Mouse (Mus musculus) intestine, embryonic 14.5 days (tissue): ENCODE data around the gene Siva1. TPM values are rescaled to one million over a fixed set of nuclear protein-coding genes. Genes with fewer than 3 reads are reported as not detected.

Experiments used
- ATAC-seq: fragments of 200-750 bp; cut with Nextera tagmentation; replicated peaks from 2 replicates; pipeline ENCODE4 v1.8.0; 2017; ENCODE audit warnings: low read depth, moderate number of reproducible peaks, moderate TSS enrichment, moderate library complexity; ENCODE audit not compliant: low FRiP score, low TSS enrichment
- DNase-seq: peaks from one replicate; pipeline ENCODE4 v3.0.0-alpha.2; 2018; ENCODE audit warnings: low spot score
- H3K27ac ChIP-seq: fragments of 300-500 bp; sonication (generic); 2 replicates; pipeline ENCODE4 v1.5.1; 2014; ENCODE audit warnings: low read depth, mild to moderate bottlenecking, control low read depth
- H3K27me3 ChIP-seq: fragments of 300-500 bp; sonication (generic); replicated peaks from 2 replicates; pipeline ENCODE4 v1.6.1; 2014; ENCODE audit warnings: low read length, control low read depth; ENCODE audit not compliant: control insufficient read depth, insufficient read depth
- H3K36me3 ChIP-seq: fragments of 300-500 bp; sonication (generic); 2 replicates; pipeline ENCODE4 v1.6.1; 2014; ENCODE audit warnings: low read length, control low read depth; ENCODE audit not compliant: control insufficient read depth, insufficient read depth
- H3K4me1 ChIP-seq: fragments of 300-500 bp; sonication (generic); replicated peaks from 2 replicates; pipeline ENCODE4 v1.6.1; 2014; ENCODE audit warnings: low read length, control low read depth, mixed read lengths; ENCODE audit not compliant: control insufficient read depth, insufficient read depth
- H3K4me2 ChIP-seq: fragments of 300-500 bp; sonication (generic); 2 replicates; pipeline ENCODE4 v1.6.1; 2014; ENCODE audit warnings: low read length
- H3K4me3 ChIP-seq: fragments of 300-500 bp; sonication (generic); 2 replicates; pipeline ENCODE4 v1.5.1; 2014; ENCODE audit warnings: low read depth, low read length, control low read depth, mixed read lengths
- H3K9ac ChIP-seq: fragments of 300-500 bp; sonication (generic); 2 replicates; pipeline ENCODE4 v1.6.1; 2014; ENCODE audit warnings: mild to moderate bottlenecking, low read length
- H3K9me3 ChIP-seq: fragments of 300-500 bp; sonication (generic); 2 replicates; pipeline ENCODE4 v1.6.1; 2016; ENCODE audit warnings: low read length, control low read depth; ENCODE audit not compliant: control insufficient read depth
- WGBS: fragments of 180-500 bp; shearing (Covaris S2); extraction: QIAGEN DNeasy Blood & Tissue Kit; methylation state at CpG from one replicate; pipeline ENCODE4 v1.1.7; 2014; 5-methylcytosine and 5-hydroxymethylcytosine counted together
- polyA plus RNA-seq: library from polyadenylated mRNA; unstranded; fragments of >200 nt; fragmentation: Nextera tagmentation; extraction: Ambion mirVana; gene quantifications from 2 replicates; pipeline ENCODE4 v1.2.1, GENCODE M21; 2014

Siva1 gene
- polyA plus RNA-seq, 1 experiment from 2014 or later = 324 TPM

DNA sequence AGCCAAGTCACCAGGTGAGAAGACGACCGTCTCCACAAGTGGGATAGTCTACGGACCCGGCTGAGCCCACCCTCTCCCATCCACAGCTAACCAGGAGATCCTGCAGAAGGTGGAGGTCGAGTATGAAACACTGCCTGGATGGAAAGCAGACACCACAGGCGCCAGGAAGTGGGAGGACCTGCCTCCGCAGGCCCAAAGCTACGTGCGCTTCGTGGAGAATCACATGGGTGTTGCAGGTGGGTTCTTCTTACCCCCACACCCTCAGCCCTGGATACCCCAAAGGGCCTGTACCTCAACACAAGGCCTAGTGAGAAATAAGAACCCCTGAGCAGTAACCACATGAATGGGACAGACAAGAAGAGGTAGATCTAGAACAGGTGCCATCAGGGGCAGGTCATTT is 5.0 kb upstream of the Siva1 start:
- no peak for DNase-seq
- no peak for ATAC-seq
- H3K4me2 ChIP-seq = no peak overlapping the region

DNA sequence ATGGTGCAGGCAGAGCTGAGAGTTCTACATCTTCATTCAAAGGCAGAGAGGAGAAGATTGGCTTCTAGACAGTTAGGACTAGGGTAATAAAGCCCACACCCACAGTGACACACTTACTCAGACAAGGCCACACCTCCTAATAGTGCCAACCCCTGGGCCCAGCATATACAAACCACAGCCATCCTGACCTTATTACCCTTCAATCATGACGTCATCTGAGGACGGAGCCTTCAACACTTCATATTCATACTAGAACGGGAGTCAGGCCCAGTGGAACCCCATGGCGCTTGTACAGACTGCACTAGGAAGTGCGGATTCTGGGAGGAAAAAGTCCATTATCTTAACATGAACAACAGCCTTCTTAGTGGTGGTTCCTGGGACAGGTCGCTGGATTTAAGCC is 1.4 kb upstream of the Siva1 start:
- Histone ChIP-seq H3K4me1 (peaks cover 16% of the 10 kb centered on the region), H3K9ac (no peak overlapping the region), H3K4me3 (no peak overlapping the region), H3K4me2 (no peak overlapping the region), H3K36me3 (peaks cover 4% of the 10 kb centered on the region), H3K27ac (no peak overlapping the region), H3K27me3 (no peaks in the 10 kb centered on the region), H3K9me3 (no peaks in the 10 kb centered on the region)
- no peak for ATAC-seq
- 88% methylated on average over 6 of the region's 6 CpGs for WGBS
- DNase-seq = no peak

More for the DNA sequence above, 5.0 kb upstream of the Siva1 start:
- H3K4me1 ChIP-seq = no peaks in the 10 kb centered on the region
- H3K9me3 ChIP-seq = no peaks in the 10 kb centered on the region
- 66% methylated on average over 10 of the region's 10 CpGs for whole genome bisulfite sequencing
- H3K4me3 ChIP-seq = no peak overlapping the region
- H3K27me3 ChIP-seq = no peaks in the 10 kb centered on the region
- H3K9ac ChIP-seq = no peak overlapping the region
- no peaks in the 10 kb centered on the region for H3K36me3 ChIP-seq
- no peak overlapping the region for H3K27ac ChIP-seq

DNA sequence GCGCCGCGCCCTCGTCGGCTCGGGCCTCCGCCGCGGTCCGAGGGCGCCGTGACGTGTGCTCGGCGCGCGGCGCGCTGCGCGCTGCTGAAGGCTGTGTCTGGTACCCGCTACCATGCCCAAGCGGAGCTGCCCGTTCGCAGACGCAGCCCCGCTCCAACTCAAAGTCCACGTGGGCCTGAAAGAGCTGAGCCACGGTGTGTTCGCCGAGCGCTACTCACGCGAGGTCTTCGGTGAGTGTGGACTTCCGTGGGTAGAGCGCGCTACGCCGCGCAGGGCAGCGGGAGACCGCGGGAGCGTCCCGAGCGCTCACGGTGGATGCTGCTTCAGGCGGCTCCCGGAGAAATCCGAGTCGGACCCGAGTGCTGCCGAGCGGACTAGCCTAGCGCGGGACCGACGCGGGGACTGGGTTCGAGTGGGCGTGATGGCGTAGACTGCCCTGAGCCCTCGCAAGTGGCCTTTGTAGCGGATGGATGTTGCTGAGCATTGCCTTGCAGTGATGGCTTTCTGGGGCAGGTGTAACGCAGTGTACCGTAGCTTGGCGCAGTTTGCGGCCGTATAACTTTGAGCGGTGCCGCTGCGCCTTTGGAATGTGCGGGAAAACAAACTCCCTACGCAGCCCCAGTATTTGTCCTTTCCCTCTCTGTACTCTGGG is 502 bp downstream of the Siva1 start:
- no peak; the same call in 1 of the 2 replicates for ATAC-seq
- H3K9me3 ChIP-seq = no peaks in the 10 kb centered on the region
- peak; percentile 77 for DNase-seq
- H3K4me3 ChIP-seq = peak overlapping the region; percentile 93
- H3K4me2 ChIP-seq = peak overlapping the region; percentile 88
- peak overlapping the region; percentile 87 for H3K27ac ChIP-seq
- peaks cover 23% of the 10 kb centered on the region for H3K36me3 ChIP-seq
- no peaks in the 10 kb centered on the region for H3K27me3 ChIP-seq
- peaks cover 16% of the 10 kb centered on the region for H3K4me1 ChIP-seq
- peak overlapping the region; percentile 81 for H3K9ac ChIP-seq
- under 1% methylated on average over 75 of the region's 75 CpGs for WGBS

DNA sequence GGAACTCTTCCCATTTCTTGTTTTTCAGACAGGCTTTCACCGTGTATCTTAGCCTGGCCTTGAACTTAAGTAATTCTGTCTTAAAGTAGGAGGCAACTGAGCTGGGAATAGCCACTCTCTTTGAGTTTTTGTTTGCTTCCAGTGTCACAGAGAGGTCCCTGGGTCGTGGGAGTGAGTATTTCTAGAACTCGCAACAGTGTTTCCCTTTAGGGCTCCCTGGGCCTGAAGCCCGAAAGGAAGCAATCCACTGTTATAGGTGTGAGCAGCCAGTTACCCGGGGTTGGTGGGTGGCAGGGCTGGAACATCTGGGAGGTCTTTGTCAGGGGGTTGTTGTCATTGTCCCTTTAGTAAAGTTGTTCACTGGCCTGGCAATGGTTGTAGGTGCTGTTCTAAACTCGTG is 1.7 kb downstream of the Siva1 start:
- ATAC-seq (no peak), DNase-seq (no peak)

DNA sequence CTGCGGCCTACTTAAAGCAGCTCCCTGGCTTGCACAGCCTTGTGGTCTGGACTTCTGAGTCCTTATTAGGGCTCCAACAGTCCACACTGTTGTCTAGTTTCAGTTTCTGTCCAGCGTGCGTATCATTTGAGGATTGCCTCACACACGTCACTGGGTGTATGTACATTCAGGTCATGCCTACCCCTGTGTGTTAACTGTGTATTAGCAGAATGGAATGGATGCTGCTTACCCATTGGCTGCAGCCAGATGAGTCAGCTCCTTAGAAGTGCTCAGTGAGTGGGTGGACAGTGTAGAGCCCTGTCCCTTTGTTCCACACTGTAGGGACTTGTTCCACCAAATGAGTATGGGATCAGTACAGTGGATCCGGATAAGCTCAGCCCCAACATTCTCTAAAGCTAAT is 3.6 kb downstream of the Siva1 start:
- no peaks in the 10 kb centered on the region for H3K9me3 ChIP-seq
- H3K27me3 ChIP-seq = no peaks in the 10 kb centered on the region
- no peak for DNase-seq
- H3K27ac ChIP-seq = no peak overlapping the region
- H3K4me3 ChIP-seq = no peak overlapping the region
- peaks cover 41% of the 10 kb centered on the region for H3K36me3 ChIP-seq
- WGBS = 94% methylated on average over 5 of the region's 5 CpGs
- no peak overlapping the region for H3K9ac ChIP-seq
- H3K4me2 ChIP-seq = no peak overlapping the region
- ATAC-seq = no peak
- H3K4me1 ChIP-seq = peaks cover 16% of the 10 kb centered on the region

More for the DNA sequence above, 1.7 kb downstream of the Siva1 start:
- Histone ChIP-seq H3K4me2 (peak overlapping the region; percentile 88), H3K9me3 (no peaks in the 10 kb centered on the region), H3K9ac (peak overlapping the region; percentile 81), H3K4me1 (peaks cover 16% of the 10 kb centered on the region), H3K27ac (no peak overlapping the region; the same call in 1 of the 2 replicates), H3K4me3 (peak overlapping the region; percentile 93), H3K27me3 (no peaks in the 10 kb centered on the region), H3K36me3 (peaks cover 28% of the 10 kb centered on the region)
- 46% methylated on average over 6 of the region's 6 CpGs for WGBS

DNA sequence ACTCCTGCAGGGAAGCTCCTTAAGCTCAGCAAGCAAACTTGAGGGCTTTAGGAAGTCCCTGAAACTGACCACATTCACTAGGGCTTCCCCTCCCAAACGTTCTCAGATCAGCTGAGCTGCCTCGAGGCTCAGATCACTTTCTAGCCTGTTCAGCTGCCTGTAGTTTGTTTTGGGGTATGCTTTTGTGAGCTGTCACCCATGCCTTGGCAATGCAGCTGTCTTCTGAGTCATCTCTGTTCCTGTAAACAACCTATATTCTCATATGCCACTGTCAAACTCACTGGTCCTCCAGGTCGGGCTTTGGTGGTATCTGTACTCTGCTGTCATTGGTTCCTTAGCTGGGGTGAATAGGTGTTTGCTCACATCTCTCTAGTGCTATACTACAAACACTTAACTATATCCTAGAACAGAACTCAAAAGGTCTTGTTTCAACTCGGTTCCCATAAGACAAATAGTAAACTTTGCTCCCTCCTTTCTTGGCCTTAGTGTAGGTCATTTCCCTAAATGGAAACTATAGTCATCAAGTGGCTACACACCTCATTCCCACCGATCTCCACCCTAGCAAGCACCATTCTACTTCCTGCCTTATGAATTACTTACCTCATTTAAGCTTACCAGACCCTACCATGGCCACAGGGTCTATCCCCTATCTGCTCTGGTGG is 7.4 kb downstream of the Siva1 start:
- no peak overlapping the region for H3K4me3 ChIP-seq
- no peak overlapping the region for H3K4me2 ChIP-seq
- DNase-seq (no peak), ATAC-seq (no peak)
- 75% methylated on average over 5 of the region's 5 CpGs for WGBS
- no peaks in the 10 kb centered on the region for H3K27me3 ChIP-seq
- H3K4me1 ChIP-seq = 0 out of 2 replicates have a peak, but pooled peaks cover 8% of the 10 kb centered on the region
- H3K36me3 ChIP-seq = peaks cover 76% of the 10 kb centered on the region
- no peak overlapping the region for H3K27ac ChIP-seq
- H3K9me3 ChIP-seq = no peaks in the 10 kb centered on the region
- H3K9ac ChIP-seq = no peak overlapping the region

DNA sequence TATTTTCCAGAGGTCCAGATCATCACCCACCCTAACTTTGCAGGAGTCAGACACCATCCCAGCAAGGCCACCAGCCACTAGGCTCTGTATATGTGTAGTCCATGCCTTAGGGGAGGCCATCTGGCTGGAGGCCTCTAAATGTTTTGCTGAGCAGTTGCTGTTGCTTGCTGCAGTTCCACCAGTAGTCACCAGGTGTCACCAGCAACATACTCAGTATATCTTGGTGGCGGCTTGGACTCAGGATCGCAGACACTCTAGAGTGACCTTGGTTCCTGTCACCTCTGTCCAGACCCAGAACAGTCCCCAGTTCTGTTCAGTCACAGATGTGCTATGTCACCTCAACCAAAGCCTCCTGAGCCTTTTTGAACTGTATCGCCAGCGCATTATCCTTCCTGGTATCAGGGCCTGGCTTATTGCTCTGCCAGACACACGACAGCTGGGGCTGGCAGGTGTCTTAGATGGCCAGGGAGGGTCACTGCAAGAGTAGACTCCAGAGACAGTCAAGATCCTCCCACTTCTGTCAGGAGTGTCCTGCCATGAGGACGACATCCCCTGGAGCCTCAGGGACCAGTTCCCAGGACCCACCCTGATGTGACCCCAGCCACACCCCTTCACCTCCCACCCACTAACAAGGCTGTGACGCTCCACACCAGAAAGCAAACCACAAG is 8.8 kb downstream of the Siva1 start:
- ATAC-seq = peak; percentile 57
- Histone ChIP-seq H3K4me2 (no peak overlapping the region), H3K9me3 (no peaks in the 10 kb centered on the region), H3K9ac (no peak overlapping the region), H3K36me3 (peaks cover 83% of the 10 kb centered on the region), H3K27me3 (no peaks in the 10 kb centered on the region), H3K4me3 (no peak overlapping the region), H3K4me1 (0 out of 2 replicates have a peak, but pooled peaks cover 8% of the 10 kb centered on the region), H3K27ac (no peak overlapping the region)
- DNase-seq = peak; percentile 93
- 36% methylated on average over 7 of the region's 7 CpGs for WGBS

DNA sequence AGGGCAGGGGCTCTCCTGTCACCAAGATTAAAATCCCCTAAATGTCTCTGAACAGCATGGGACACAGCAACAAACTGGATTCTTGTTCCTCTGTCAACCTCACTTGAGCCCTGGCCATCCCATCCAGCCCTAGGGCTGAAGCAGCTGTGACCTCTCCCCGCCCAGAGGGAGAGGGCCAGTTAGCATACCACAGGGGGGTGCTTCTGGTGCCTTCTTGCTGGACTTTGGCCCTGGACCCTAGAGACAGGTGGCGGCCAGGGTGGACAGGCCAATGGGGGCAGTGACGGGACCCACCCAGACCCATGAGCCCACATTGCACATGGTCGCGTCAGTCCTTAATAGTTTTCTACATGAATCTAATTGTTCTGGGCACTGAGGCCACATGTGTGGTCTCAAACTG is 9.6 kb downstream of the Siva1 start:
- no peak overlapping the region for H3K9ac ChIP-seq
- peaks cover 83% of the 10 kb centered on the region for H3K36me3 ChIP-seq
- no peaks in the 10 kb centered on the region for H3K9me3 ChIP-seq
- DNase-seq = no peak
- ATAC-seq = no peak
- H3K4me1 ChIP-seq = 0 out of 2 replicates have a peak, but pooled peaks cover 8% of the 10 kb centered on the region
- no peak overlapping the region for H3K4me3 ChIP-seq
- H3K27ac ChIP-seq = no peak overlapping the region
- no peaks in the 10 kb centered on the region for H3K27me3 ChIP-seq
- 80% methylated on average over 5 of the region's 5 CpGs for WGBS
- no peak overlapping the region for H3K4me2 ChIP-seq
